Mouse (Mus musculus): ENCODE measurements around the gene Gpm6a.
"Not testable (repeated sequence)": the region's sequence is repeated elsewhere in the genome, so short reads cannot be mapped to it uniquely, and the experiment has no call there.

Gpm6a gene

DNA sequence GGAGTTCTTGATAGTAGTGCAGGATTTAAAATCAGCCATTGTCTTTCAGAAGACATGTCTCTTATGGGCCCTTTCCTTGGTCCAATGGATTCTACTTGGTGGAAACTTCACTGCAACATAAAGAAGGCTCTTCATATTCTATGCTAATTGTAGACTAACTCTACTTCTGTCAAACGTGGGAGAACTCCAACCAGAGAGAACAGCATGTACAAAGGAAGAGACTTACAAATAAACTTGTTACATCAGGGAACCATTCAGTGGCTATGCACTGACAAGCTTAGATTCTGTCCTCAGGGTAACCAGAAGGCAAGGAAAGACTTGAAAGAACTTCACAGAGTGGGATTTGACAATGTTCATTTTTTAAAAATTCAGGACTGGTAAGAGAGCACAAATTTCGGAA lies 48.3 kb downstream of the Gpm6a start:
- DNase-seq (ENCODE audit: extremely low read depth, low read depth, low spot score), result no peak

DNA sequence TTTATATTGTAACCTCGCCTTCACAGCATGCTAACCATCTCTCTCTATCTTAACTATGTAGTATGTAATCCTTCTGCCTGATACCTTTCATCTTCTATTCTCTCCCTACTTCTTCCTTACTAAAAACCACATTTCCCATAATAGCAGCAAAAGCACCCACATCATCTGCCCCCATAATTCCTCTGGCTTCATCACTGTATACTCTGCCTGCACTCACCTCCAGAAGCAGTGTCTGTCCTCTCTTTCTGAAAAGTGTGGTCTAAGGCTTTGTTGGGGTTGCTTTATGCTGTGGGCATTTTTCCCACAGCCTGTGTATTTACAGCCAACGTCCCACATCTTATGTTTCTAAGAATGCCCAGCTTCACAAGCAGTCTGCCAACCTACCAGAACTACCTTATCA lies 57.6 kb downstream of the Gpm6a start:
- DNase-seq (ENCODE audit: extremely low read depth, low read depth, low spot score), result no peak

- DNase-seq (ENCODE audit: extremely low read depth, low read depth, low spot score), result no peak
Measured at GRCm38 (mm10) chr8:55017071-55017470, 62.4 kb downstream of the Gpm6a start.

DNA sequence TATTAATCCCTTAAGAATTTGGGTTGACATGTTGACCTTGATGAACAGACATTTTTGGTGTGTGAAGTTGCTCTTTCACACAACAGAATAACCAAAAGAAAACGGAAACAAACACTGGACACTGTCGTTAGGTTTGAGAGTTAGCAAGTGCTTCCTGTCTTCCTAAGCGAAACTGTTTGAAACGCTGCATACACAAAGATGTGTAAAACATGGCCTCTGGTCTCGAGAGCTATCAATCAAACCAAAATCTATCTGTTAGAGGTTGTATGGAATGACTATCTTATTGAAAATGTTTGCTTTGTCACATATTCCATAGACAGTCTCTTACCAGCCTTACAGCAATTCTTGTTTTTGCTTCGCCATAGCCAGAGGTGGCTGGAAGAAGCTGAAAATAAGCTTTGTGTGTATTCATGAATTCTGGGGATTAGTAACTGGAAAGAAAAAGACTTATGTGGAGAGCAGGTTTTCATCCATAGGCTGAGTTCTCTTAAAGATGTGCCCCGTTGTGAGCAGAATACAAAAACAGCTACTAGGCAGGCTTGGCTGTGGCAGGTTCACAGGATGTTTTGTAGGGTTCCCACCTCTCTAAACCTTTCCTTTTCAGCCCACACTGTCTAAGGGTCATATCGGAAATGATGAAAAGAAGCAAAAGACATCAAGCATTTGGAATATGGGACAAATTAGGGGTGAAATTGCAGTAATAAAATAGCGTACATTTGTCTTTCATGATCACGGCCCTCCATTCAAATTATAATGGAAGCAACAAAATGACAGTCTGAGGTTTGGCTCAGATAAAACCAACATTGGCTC lies 71.4 kb downstream of the Gpm6a start:
- DNase-seq (ENCODE audit: extremely low read depth, low read depth, low spot score), result no peak

- no peak for DNase-seq (ENCODE audit: extremely low read depth, low read depth, low spot score)
Measured at GRCm38 (mm10) chr8:55026661-55027000, 72.0 kb downstream of the Gpm6a start.

DNA sequence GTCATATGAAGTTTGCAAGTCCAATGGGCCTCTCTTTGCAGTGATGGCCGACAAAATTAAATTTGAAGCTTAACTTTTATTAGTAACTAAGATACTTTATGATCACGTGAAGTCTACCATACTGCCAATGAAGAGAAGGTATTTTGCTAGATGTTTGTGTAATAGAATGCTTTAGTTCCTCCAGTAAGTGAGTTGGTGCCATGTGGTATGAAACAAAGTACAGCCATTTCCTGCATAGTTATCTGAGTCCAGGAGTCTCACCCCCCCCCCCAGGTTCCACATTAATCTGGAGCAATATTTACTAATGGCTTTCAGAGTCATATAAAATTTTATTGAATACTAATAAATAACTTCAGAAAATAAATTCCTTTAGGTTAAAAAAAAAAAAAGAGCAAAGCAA lies 73.7 kb downstream of the Gpm6a start:
- no peak for DNase-seq (ENCODE audit: extremely low read depth, low read depth, low spot score)

GRCm38 (mm10) chr8:55031099-55031498 lies 76.5 kb downstream of the Gpm6a start:
- no peak for DNase-seq (ENCODE audit: extremely low read depth, low read depth, low spot score)

GRCm38 (mm10) chr8:55034309-55034708 lies 79.7 kb downstream of the Gpm6a start:
- DNase-seq (ENCODE audit: extremely low read depth, low read depth, low spot score), result no peak

DNA sequence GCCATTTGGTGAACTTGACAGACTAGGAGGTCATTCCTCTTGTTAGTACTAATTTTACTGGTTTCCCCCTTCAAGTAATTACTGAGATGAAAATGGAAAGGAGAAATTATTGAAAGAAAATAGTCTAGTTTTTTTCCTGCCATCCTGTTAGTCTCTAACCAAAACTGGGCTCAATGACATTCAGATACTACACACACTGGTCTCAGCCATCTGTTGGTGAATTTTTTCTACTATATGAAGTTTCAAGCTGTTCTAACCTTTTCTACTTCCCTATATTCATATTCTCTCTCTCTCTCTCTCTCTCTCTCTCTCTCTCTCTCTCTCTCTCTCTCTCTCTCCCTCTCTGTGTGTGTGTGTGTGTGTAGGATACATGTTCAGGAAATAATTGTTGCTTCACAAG lies 80.8 kb downstream of the Gpm6a start:
- no peak for DNase-seq (ENCODE audit: extremely low read depth, low read depth, low spot score)

DNA sequence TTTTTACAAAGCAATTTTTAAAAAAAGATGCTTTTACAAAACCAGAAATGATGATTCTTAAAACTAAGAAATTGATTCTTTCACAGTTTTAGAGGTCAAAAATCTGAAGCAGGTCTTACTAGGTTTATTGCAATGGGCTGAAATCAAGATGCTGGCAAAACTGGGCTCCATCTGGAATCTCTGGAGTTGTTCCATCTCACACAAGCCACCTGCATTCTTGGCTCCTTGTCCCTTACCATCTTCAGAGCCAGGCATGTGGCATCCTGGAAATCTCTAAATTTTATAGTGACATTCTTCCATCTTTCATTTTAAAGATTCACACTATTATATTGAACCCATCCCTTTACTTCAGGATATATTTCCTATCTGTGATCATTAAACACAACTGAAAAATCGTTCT lies 88.3 kb downstream of the Gpm6a start:
- DNase-seq (ENCODE audit: extremely low read depth, low read depth, low spot score), result no peak

DNA sequence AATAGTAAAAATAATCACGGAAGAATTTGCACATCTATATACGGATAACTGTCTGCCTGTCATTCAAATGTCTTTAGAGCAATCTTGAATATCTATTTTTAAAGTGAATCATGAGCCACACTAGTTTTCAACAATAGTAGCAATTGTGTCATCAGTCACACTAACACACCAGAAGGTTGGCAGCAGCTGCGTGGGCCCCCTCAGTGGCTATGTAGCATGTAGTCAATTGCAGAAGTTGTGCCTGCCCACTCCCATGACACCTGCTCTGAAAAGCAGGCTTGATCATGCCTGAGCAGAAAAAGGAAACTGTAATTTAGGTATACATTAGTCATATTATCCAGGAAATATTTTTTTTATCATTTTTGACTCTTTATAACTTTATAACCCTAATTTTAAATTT lies 93.8 kb downstream of the Gpm6a start:
- no peak for DNase-seq (ENCODE audit: extremely low read depth, low read depth, low spot score)

GRCm38 (mm10) chr8:55049979-55050378 lies 95.3 kb downstream of the Gpm6a start:
- no peak for DNase-seq (ENCODE audit: extremely low read depth, low read depth, low spot score)

DNA sequence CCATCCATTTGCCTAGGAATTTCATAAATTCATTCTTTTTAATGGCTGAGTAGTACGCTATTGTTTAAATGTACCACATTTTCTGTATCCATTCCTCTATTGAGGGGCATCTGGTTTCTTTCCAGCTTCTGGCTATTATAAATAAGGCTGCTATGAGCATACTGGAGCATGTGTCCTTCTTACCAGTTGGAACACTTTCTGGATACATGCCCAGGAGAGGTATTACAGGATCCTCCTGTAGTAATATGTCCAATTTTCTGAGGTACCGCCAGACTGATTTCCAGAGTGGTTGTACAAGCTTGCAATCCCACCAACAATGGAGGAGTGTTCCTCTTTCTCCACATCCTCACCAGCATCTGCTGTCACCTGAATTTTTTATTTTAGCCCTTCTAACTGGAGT lies 114.2 kb downstream of the Gpm6a start:
- DNase-seq (ENCODE audit: extremely low read depth, low read depth, low spot score), result not testable (repeated sequence)

GRCm38 (mm10) chr8:55073481-55073880 lies 118.8 kb downstream of the Gpm6a start:
- DNase-seq (ENCODE audit: extremely low read depth, low read depth, low spot score), result no peak

DNA sequence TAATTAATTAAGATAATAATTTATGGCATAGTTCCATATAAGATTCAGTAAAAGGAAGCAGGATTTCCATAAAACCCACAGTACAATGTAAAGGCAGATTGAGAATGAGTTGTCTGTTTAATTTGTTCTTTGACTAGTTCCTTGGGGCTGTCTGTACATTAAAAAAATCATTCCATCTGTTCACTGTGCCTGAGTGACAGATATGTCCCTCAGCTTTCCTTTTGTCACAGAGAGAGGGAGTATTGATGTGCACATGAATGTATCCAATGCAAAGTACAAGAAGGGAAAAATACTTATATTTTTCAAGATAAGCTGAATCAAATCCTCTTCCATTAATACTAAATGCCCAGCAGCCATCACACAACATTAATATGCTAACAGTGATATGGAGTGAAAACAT lies 147.6 kb downstream of the Gpm6a start:
- DNase-seq (ENCODE audit: extremely low read depth, low read depth, low spot score), result no peak

DNA sequence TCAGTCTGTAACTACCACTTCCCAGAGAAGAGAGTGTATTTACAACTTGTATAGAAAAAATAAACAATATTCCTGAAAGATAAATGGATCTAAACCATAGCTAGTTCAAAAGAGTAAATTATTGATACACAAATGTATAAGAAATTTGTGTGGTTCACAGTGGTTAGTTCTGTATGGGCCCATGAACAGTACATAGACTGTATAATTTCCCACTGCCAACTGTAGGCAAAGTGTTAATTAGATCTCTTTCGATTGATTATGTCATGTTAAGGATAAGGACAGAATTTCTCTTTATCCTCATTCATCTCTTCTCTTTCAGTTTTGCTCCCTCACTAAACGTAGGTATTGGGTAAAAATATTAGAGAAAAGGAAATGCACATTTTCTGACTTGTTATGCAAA lies 148.4 kb downstream of the Gpm6a start:
- DNase-seq (ENCODE audit: extremely low read depth, low read depth, low spot score), result no peak

DNA sequence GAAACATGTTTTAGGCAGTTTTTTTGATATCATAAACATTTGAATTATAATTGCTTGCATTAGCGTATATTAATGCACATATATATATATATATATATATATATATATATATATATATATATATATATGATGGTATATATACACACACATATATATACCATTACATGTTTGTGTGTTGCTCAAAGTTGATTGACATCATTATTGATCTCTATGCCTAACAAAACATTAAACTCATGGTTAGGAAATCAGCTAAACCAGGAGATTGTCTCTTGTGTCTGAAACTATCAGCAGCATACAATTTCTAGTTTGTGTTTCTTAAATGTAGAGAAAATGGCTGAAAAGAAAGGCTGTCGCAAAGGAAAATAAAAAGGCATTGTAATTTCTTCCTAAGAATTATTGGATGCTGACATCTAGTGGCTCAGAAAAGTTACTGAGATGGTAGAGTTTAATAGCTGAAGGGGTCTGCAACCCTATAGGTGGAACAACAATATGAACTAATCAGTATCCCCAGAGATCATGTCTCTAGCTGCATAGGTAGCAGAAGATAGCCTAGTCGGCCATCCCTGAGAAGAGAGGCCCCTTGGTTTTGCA lies 149.3 kb downstream of the Gpm6a start:
- DNase-seq (ENCODE audit: extremely low read depth, low read depth, low spot score), result no peak
